Mouse (Mus musculus): ENCODE measurements at regions not wholly inside any gene's neighbourhood (a gene's known extent, or its start where the extent isn't known, plus 50 kb on each side); places are given as distances from the start of the nearest gene placed in this dataset.

DNA sequence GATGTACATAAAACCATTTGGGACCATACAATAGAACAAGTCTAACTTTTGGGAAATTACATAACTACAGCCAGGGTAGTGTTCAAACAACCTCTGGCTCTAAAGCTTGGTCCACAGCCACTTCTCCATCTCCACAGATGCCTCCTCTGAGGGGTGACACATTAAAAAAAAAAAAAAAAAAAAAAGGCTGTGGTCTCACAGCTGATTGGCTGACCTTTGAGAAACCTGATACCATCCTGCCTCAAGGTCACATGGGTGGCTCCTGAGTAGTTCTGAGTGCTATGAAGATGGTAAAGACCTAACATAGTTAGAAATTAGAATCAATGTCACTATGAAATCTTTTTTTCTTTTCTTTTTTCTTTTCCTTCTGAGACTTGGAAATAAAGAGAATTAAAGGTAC is 102.4 kb downstream of the Tmem182 start:
- no peak for DNase-seq

DNA sequence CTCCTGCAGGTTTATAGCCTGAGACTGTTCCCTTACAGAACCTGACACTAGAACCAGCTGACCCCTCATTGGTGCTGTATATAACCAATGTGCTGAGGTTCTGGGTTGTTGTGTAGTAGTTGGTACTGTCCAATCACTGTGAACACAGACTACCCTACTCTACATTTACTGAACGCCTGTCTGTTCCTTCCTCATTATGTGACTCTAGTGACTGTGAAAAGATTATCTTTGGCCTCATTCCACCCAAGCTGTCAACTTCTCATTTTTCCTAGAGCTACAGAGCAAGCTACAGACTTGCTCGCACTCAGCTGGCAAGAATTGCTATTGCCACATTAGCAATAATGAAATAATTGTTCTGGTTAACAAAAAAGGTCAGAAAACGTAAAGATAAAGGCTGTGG is 108.2 kb downstream of the Tmem182 start:
- DNase-seq = no peak

DNA sequence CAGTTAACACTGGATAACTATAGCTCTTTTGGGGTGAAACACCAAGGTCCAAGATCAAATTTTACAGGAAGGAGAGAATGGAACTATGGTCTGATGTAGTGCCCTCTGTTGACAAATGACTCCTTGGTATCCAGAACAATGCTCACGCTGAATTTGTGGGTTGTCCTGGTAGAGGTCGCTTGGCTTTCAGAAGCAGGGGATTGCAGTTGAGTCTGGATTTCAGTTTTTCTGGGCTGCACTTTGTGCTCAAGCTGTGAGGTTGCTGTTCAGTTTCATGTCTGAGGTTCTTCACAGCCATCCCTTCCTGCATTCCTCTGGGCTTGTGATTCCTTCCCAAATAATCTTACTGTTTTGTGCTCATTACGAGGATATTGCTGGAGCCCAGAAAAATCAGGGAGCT is 118.9 kb downstream of the Tmem182 start:
- no peak for DNase-seq

DNA sequence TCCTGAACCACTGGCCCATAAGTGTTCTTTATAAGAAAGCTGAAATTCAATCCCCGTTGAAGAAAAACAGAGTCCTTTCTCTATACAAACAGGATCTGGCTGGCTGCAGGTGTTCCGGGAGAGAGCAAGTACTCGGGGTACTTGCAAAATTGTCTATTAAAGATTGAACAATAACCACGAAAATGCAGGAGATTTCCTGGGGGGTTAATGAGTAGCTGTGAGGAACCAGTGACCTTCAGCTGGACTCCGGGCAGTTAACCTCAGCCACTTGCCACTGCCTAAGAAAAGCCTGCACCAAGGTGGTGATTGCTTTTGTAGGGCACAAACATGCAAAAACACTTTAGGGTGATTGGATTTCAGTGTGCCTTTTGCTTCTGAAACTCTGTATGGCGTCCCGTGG is 119.4 kb downstream of the Tmem182 start:
- no peak for DNase-seq

DNA sequence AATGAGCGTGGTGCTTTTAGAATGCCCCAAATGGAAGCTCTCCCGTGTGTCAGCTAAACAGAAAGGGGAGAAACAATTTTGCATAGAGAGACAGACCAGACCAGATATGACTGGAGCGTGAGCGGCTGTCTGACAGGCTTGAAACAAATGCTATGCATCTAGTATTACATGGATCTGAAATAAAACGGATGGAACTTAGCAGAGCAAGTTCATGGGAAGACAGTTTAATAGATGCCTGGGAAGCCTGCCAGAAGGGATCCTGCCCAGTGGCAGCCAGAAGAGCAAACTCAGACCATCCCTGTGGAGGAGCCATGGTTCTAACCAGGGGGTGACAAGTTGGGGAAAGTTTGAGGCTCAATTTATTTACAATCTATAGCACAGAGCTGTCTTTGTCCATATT is 126.0 kb downstream of the Tmem182 start:
- DNase-seq = no peak

DNA sequence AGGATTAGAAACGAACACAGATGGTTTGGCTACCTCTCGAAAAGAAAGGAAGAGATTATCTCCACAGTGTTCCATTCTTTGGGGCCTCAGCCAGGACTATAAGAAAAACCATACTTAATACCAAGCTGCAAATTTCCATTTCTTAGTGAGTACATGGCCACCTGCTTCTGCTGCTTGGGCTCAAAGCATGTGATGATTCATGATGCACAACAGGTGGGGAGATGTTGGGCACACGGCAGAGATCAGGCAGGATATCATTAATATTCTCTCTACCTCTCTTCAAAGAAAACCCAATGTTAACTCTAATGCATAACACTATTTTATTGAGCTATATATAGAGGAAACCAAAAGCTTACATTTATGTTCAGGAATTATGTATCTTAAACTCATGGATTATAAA is 131.3 kb downstream of the Tmem182 start:
- DNase-seq = no peak

DNA sequence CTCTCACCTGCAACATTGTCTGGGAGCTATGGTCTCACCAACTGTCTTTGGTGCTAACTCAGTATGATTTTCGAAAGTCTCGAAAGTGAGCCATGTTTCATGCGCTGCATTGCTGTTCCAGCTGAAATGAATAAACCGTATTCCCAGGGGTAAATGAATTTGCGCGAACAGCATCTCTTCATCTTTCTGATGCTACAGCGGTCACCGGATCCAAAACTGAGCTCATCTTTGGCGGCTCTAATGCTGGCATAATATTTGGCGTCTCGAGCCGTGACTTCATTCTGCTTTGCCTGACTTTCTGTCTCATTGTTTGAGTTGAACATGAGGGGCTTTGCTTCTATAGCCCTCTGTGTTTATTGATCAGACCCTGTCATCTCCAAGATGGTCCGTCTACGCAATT is 137.3 kb downstream of the Tmem182 start:
- DNase-seq = no peak

DNA sequence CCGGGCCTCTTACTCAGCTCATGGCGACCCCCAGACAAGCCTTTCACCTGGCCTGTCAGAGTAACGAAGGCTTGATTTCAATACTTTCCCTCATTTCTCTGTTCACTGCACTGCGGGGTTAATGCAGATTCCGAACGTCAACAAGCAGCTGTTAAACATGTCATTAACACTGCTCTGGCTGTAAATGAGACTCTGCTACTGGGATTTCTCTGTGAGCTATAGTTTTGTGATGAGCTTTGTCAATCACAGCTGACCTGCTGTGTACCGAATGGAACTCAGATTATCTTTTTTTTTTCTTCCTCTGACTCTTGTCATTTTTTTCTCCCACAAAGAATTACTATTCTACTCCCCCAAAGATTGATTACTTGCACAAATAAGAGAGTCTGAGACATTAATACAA is 137.8 kb downstream of the Tmem182 start:
- no peak for DNase-seq

DNA sequence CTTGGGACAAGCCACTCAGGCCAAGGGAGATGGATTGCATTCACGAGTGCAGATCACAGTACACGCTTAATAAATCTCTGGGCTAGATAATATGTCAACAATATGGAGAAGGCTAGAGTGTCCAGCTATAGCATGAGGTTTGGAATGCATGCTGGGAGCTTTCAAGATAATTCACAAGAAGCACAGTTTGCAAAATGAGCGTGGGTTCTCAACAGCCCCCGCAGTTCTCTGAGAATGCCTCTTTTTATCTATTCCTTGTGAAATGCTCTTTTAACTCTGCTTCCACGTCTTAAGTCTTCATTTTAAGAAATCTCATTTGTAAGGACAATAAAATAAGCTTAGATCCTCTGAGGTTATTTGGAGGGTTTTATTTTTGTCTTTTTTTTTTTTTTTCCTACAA is 145.2 kb downstream of the Tmem182 start:
- DNase-seq = no peak

DNA sequence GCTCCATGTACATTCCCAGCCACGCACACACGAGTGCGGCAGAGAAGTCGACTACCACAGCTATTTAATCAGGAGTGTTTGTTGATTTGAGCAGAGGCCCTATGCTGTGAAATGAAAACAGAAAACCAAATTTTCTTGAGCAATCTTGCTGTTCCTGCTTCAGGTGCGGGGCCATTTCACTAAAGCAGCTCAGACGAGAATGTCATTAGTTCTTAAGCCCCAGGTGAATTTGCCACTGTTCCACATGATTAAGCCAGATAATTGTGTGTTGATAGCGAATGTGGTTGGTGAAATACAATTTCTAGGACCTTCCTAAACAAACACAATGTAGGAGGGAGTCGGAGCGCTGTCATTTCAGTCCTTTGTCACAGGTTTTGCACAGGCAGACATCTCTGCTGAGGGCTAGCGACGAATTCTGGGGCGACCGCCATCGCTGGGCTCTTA is 149.3 kb downstream of the Tmem182 start:
- DNase-seq = no peak

DNA sequence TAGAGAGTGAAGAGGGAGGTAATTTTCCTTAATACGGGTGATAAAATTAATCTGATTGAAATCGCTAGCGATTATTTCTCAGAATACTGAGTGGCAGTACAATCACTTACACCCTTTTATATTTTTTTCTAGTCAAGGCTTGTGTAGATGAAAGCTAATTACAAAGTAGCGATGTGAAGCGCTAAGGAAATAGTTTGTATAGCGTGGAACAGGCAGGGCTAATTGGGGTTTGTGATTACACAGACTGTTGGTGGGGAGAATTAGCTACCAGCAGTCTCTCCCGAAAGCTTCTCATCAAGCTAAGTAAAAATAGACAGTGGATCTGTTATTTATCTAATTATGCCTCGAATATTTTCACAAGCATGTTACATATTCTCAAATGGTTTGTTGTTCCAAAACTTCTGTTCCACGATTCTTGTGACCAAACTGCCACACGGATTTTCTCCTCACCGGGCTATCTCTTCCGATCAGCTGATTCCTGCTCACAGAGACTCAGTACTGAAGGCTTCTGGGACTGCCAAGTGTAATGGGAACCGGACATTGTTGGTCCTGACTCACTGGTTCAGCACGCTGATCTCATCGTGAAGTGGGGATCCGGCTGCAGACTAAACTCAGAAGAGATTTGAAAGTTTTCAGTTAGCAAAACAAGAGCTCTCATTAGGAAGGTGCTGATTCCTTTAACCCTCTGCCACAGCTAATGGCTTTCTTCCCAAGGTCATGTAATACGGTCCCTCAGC is 162.5 kb downstream of the Tmem182 start:
- DNase-seq = no peak

DNA sequence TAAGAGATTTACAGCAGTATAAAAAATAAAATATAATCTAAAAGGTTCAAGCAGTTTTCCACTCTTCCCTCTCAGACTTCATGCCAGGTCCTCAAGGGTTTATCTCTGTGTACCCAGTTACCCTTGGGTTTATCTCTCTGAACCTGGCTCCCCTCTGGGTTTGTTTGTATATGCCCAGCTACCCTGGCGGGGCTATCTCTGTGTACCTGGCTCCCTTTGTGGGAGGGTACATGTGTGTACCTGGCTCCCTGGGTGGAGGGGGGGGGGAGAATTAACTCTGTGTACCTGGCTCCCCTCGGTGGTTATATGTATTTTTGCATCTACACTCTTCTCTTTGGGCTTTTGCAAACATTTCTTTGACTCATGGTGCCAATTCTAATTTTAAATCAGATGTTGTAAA is 178.4 kb downstream of the Tmem182 start:
- no peak for DNase-seq

DNA sequence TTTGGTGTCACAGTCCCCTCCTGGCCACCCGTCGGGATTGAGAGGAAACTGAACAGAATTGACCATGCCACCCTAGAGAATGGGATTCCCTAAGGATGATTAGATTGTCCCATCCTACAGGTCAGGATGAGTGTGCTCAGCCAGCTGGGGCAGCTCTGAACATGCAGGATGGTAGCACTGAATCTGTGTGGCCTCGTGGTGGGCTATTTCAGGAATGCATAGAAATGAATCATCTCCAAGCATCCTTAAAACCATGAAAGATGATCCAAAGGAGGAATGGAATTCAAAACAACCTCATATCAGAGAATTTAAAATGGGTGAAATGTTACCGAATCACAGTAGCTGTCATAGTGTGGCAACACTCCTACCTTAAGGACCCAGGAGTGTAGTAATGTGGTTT is 187.9 kb downstream of the Tmem182 start:
- DNase-seq = no peak

DNA sequence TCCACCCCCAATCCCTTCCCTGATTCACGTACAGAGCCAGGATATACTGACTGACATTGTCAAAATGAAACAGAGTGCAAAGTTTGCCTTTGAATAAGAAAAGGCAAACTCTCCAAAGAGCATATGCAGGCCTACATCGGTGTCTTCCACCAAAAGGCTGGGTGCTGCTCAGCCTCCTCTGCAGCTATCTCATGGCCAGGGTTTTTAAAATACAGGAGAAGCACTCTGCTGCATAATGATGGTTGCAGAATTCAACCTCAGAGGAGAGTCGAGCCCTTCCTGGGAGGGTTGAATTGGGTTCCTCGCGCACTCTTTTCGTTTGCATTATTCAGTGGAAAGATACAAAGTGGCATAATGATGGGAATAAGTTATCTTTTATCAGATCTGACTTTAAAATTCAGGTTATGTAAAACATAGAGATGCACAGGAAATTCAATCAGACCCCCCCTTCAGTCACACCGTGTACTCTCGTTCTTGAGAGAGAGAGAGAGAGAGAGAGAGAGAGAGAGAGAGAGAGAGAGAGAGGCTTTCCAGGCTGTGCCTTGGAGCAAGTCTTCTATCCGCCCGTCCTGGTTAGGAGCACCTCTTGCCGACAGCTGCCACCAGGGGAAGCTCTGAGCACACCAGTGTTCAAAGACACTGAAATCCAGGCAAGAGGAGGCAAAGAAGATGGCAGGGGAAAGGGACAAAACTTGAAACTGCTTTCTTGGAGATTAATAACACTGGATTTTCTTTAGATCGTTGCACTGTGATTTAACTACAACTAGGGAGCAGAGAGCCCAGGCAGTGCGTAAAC is 196.0 kb downstream of the Tmem182 start:
- DNase-seq = no peak

DNA sequence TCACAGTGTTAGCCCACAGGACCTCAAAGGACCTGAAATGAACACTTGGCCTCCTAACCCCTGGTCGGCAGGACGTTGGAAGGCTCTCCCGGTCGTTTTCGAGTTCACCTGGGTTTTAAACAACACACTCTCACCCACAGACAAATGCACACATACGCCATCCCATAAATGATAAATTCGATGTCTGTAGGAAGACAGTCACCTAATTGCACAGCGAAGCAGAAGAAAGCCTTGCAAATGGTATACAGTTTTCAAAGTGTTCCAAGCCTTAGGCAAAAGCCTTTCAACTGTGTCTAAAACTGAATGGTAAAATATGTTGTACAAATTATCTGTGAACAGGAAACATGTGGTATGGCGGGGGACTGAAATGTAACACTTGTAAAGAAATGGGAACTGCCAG is 196.6 kb downstream of the Tmem182 start:
- no peak for DNase-seq

DNA sequence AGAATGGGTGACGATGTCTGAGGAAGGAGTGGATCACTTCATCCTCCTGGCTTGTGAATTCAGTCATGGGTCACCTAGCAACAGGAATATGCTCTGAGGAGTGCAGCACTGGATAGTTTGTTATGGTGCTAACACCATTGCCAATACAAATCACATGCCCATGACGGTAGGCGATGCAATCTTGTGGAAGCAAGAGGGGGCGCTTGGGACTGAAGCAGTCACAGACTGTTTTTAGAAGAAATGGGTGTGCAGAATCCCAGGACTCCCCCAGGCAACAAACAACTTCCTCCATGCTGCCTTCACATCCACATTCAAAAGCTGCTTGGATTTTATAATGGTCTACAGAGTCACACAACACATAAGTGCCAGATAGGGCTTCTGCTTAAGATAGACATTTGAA is 221.5 kb downstream of the Tmem182 start:
- DNase-seq = no peak

DNA sequence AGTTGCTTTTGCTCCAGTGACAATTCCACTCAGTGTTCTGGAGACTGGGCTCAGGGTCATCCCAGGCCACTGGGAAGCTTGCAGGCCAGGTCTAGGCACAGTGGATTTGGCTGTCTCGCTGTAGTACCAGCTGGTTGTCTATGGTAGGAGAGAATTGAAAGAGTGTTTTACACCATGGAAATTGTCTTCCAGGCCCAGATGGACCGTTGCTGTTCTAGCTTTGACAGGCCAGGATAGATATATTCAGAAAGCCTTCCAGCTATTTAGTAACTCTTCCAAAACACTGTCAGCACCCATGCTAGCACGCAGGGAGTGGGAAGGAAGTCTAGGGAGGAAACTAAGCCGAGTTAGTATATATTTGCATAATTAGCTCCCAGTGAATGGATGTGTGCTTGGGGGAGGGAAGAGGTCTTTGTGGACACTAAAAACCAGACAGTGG is 222.2 kb downstream of the Tmem182 start:
- DNase-seq = no peak

DNA sequence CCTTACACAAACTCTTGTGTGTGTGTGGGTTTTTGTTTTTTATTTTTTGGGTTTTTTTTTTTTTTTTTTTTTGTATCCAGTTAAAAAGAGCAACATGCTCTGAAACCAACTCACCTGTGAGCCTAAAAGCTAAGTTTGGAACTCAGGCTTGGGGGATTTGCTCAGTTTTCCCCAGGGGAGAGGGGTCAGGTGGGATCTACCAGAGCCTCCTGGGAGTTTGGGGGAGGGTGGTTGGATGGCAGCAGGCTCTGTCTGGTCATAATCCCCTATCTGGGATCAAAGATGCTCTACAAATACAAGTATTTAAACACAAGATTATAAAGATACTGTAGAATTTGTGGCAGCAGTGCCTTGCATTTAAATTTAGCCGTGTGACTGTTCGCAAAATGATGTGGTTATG is 222.6 kb downstream of the Tmem182 start:
- no peak for DNase-seq

DNA sequence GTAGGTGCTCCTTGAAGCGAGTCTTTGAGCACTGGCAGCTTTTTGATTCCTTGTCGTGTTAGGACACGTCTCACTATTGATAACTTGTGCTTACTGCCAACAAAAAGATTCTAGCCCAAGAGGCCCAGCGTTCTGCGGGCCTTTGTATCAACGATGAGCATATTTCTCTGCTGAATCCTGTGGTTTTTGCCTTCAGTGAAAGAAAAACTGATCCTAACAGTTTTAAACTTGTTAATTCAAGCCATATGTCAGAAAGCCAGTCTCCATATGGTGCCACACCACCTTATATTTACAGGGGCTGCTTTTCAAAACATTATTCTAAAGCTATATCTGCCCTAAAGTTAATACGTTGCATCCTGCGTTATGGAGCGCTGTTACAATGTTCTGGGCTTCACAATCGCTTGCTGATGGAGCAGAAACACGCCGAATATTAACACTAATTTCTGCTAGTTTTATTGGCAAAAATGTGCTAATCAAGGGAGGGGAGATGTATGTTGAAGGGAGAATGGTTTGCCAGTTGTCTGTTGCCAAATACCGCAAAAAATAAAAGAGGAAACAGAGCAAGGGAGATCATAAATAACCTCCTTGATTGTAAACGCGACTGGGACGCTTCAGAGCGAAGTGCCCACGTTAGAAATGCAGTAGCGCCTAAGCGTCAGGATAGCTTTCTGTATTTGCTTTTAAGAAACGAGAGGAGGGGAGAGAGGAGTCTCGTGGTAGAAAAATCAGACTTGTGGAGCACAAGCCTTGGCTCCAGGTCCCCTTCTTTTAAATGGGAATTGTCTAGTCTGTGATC is 229.9 kb downstream of the Tmem182 start:
- no peak for DNase-seq

DNA sequence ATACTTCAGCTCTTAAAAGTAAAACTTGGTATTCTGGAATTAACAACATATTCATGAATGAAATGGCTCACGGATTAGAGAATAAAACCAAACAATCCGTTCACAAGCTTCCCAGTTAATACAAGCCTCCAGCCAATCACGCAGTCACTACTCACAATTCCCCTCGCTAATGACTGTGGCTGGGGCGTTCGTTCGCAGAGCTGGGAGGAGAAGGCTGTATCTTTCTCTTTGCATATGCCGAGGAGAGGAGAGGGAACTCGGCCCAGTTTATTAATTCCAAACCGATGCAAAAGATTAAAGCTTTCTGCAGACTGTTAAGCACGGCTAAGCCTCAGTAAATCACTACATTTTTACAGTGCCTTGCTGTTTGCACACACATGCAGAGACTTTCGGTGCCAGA is 231.5 kb downstream of the Tmem182 start:
- DNase-seq = no peak

DNA sequence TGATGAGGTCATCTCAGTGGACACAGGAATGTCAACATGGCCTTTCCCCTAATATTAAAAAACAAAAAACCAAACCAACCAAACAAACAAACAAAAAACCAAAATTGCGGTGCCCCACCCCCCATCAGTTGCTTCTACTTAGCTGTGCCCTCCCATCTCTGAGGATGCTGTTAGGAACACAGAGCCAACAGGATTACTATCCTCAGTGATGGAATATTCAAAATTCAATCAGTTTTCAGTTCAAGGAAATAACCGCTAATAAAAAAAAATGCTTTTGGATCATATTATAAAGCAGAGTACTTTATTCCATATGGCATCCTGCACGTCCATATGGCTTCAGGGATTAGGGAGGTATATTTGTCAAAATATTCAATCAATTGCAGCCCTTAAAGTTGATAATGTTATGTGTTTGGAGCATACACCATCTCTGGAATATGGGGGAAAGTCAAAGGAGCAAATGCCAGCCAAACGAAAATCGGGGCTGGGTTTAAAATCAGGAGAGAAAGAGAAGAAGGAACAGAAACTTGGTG is 249.1 kb downstream of the Tmem182 start:
- no peak for DNase-seq

DNA sequence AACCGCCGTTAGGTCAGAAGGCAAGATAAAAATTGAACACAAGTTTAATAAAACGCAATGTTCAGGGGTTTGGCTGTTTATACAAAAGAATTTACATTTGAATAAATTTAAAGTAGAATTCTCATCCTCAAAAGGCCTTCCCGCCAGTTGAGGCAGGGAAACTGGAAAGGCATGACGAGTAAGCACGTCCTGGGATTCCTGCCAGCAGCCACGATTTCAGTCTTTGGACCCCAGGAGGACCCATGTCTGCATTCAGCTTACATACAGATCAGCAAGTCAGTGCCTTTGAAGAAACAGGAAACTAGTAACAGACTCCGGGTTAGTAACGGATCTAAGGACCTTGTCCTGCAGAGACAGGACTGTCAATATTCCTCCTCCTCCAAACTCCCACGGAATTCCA is 250.4 kb downstream of the Tmem182 start:
- no peak for DNase-seq

DNA sequence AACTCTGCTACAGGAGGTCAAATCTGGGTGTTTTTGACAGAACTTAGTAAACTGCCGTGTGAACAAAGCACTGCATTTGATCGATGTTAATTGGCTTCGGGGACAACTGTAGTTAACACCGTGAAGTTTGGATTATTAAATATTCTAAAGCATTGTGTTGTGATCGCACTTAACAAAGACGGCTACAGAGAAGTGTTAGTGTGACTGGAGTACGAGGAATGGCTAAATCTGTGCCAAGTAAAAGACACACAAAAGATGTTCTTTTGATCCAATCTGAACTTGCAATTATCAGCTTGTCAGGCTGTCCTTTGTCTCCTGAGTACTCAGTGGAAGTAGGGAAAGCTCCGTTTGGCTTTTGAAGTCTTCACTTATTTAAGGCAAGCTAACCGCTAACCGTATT is 259.7 kb downstream of the Tmem182 start:
- no peak for DNase-seq
